Mouse (Mus musculus) forebrain, embryonic 11.5 days (tissue): Measurements from ENCODE around the gene Slc22a23. TPM values are rescaled to one million over a fixed set of nuclear protein-coding genes. Genes with fewer than 3 reads are reported as not detected.

ENCODE experiments used
- ATAC-seq: fragments of 200-750 bp; cut with Nextera tagmentation; replicated peaks from 2 replicates; pipeline ENCODE4 v1.8.0; 2017; ENCODE audit warnings: moderate TSS enrichment; ENCODE audit not compliant: low FRiP score
- DNase-seq: peaks from one replicate; pipeline ENCODE4 v3.0.0-alpha.2; 2017; ENCODE audit warnings: low spot score
- H3K27ac ChIP-seq: fragments of 300-500 bp; sonication (generic); 2 replicates; pipeline ENCODE4 v1.5.1; 2014; ENCODE audit warnings: low read depth, low read length
- H3K27me3 ChIP-seq: fragments of 300-500 bp; sonication (generic); 2 replicates; pipeline ENCODE4 v1.6.1; 2014; ENCODE audit warnings: mild to moderate bottlenecking, low read length, mixed read lengths; ENCODE audit not compliant: control insufficient read depth, insufficient read depth
- H3K36me3 ChIP-seq: fragments of 300-500 bp; sonication (generic); 2 replicates; pipeline ENCODE4 v1.6.1; 2014; ENCODE audit warnings: mild to moderate bottlenecking, low read length, moderate library complexity, mixed read lengths; ENCODE audit not compliant: control insufficient read depth, insufficient read depth
- H3K4me1 ChIP-seq: fragments of 300-500 bp; sonication (generic); replicated peaks from 2 replicates; pipeline ENCODE4 v1.6.1; 2014; ENCODE audit warnings: low read length, mixed read lengths; ENCODE audit not compliant: control insufficient read depth, insufficient read depth
- H3K4me2 ChIP-seq: fragments of 300-500 bp; sonication (generic); 2 replicates; pipeline ENCODE4 v1.6.1; 2014; ENCODE audit warnings: low read depth, mild to moderate bottlenecking, low read length, moderate library complexity, mixed read lengths; ENCODE audit not compliant: severe bottlenecking
- H3K4me3 ChIP-seq: fragments of 300-500 bp; sonication (generic); 2 replicates; pipeline ENCODE4 v1.5.1; 2014; ENCODE audit warnings: low read depth, low read length
- H3K9ac ChIP-seq: fragments of 300-500 bp; sonication (generic); 2 replicates; pipeline ENCODE4 v1.6.1; 2014; ENCODE audit warnings: low read length
- H3K9me3 ChIP-seq: fragments of 300-500 bp; sonication (generic); 2 replicates; pipeline ENCODE4 v1.6.1; 2016; ENCODE audit warnings: low read length, mixed read lengths; ENCODE audit not compliant: control insufficient read depth
- WGBS: fragments of 180-500 bp; shearing (Covaris S2); extraction: QIAGEN DNeasy Blood & Tissue Kit; methylation state at CpG from one replicate; pipeline ENCODE4 v1.1.7; 2014; 5-methylcytosine and 5-hydroxymethylcytosine counted together
- polyA plus RNA-seq: library from polyadenylated mRNA; unstranded; fragments of >200 nt; fragmentation: Nextera tagmentation; extraction: Ambion mirVana; gene quantifications from 2 replicates; pipeline ENCODE4 v1.2.1, GENCODE M21; 2014

Slc22a23 gene
- polyA plus RNA-seq, 1 experiment from 2014 or later: 16.9 TPM

DNA sequence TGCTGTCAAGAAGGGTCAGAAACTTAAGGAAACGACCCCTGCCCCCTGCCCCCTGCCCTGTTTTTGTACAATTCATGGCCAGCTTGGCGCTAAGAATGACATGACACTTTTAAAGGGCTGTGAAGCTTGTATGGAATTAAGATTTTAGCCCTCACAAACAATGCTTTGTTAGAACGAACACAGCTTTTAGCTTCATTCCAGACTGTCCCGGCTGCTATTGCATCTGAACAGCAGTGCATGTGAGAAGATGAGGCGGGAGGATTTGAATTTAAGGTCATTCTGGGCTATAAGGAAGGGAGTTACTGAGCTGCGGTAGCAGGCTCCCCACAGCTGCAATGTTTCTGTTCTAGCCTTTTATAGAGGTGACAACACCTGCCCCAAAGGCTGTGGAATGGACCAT lies 96.9 kb downstream of the Slc22a23 start:
- peak overlapping the region; percentile 40 for H3K4me2 ChIP-seq
- peak overlapping the region; percentile 94 for H3K27ac ChIP-seq
- H3K9ac ChIP-seq: peak overlapping the region; percentile 54
- DNase-seq (no peak), ATAC-seq (no peak)
- no peaks in the 10 kb centered on the region for H3K36me3 ChIP-seq
- peaks cover 19% of the 10 kb centered on the region for H3K4me1 ChIP-seq
- no peak overlapping the region for H3K4me3 ChIP-seq
- WGBS: 7% methylated on average over 6 of the region's 6 CpGs
- no peaks in the 10 kb centered on the region for H3K27me3 ChIP-seq
- no peaks in the 10 kb centered on the region for H3K9me3 ChIP-seq

DNA sequence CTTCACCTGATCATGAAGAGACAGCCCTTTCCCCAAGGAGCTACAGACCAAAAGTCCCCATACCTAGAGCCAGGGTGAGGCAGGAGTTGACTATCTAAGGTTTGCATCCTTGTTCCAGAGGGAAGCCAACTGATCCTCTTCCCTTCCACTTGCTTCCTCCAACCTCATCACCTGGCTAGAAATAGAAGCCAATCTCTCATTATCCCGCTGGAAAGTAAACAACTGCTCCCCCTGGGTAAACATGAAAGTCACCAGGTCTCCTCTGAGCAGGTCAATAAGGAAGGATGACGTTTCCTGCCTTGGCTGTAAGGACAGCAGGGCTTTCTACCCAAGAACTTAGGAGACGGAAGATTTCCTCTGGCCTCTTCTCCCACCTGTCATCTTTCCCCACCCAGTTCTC lies 98.2 kb downstream of the Slc22a23 start:
- Histone ChIP-seq H3K27ac (no peak overlapping the region), H3K9me3 (no peaks in the 10 kb centered on the region), H3K27me3 (no peaks in the 10 kb centered on the region), H3K9ac (no peak overlapping the region), H3K4me2 (no peak overlapping the region), H3K4me1 (peaks cover 20% of the 10 kb centered on the region), H3K4me3 (no peak overlapping the region), H3K36me3 (no peaks in the 10 kb centered on the region)
- ATAC-seq: no peak
- DNase-seq: no peak
- 79% methylated on average over 3 of the region's 3 CpGs for WGBS

DNA sequence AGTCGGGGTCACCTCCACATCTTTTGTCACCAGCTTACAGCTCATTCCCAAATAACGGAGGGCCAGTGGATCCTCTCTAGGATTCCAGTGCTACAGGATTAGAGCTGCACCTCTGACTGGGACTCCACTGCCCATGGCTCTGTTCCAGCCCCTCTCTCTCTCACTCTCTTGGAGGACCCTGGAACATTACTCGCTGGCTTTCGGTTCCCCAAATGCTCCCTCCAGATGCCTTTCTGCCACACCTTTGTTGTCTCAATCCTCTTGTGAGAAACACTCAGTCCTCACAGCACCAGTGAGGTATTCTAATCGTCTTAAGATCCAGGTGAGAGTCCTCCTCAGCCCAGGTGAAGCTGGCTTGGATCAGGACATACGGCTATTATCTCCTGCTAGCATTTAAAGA lies 99.8 kb downstream of the Slc22a23 start:
- 67% methylated on average over 6 of the region's 6 CpGs for WGBS
- Histone ChIP-seq H3K36me3 (no peaks in the 10 kb centered on the region), H3K27ac (peak overlapping the region; percentile 25; the same call in 1 of the 2 replicates), H3K4me3 (no peak overlapping the region), H3K27me3 (no peaks in the 10 kb centered on the region), H3K4me2 (no peak overlapping the region), H3K9me3 (no peaks in the 10 kb centered on the region), H3K4me1 (peaks cover 25% of the 10 kb centered on the region), H3K9ac (no peak overlapping the region)
- ATAC-seq (no peak), DNase-seq (no peak)

DNA sequence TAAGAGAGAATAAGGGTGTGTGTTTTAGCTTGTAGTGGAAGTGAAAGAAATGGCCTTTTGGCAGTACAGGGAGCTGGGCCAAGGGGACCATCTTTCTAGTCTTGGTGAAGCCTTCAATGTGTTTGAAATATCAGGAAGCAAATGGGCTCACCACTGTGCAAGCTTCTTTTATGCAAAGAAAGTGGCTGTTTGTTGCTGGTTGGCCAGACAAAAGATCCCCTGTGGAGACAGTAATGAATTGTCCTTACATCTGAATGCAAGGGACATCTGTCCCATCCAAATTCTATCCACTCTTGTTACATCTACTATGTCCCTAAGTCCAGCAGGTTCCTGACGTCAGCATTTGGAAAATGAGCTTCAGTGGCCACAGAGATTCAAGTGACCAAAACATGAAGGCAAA lies 100.8 kb downstream of the Slc22a23 start:
- WGBS: 11% methylated on average over 1 of the region's 1 CpGs
- H3K27ac ChIP-seq: no peak overlapping the region
- no peak overlapping the region for H3K9ac ChIP-seq
- no peaks in the 10 kb centered on the region for H3K27me3 ChIP-seq
- ATAC-seq (no peak), DNase-seq (no peak)
- no peak overlapping the region for H3K4me3 ChIP-seq
- no peak overlapping the region for H3K4me2 ChIP-seq
- peaks cover 24% of the 10 kb centered on the region for H3K4me1 ChIP-seq
- H3K36me3 ChIP-seq: no peaks in the 10 kb centered on the region
- no peaks in the 10 kb centered on the region for H3K9me3 ChIP-seq

DNA sequence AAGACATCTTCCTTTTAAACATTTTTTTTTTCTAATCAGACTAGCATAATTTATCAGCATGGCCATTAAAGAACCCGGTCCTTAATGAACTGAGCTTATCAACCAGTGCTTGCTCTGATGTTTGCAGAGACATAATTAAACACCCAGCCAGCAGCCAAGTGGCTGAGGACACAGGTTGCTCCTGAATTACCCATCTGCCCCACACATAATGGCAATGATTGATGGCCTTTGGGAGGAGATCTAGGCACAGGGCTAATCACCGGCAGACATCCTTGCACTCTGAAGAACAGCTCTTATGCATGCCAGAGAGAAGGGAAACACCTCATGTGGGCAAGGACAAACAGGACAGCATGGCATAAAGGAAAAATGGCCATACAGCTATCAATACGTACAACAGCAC lies 102.8 kb downstream of the Slc22a23 start:
- Histone ChIP-seq H3K4me1 (peaks cover 32% of the 10 kb centered on the region), H3K27me3 (no peaks in the 10 kb centered on the region), H3K9ac (no peak overlapping the region), H3K36me3 (no peaks in the 10 kb centered on the region), H3K9me3 (no peaks in the 10 kb centered on the region), H3K4me2 (no peak overlapping the region), H3K27ac (no peak overlapping the region), H3K4me3 (no peak overlapping the region)
- ATAC-seq (no peak), DNase-seq (no peak)
- WGBS: 48% methylated on average over 3 of the region's 3 CpGs

DNA sequence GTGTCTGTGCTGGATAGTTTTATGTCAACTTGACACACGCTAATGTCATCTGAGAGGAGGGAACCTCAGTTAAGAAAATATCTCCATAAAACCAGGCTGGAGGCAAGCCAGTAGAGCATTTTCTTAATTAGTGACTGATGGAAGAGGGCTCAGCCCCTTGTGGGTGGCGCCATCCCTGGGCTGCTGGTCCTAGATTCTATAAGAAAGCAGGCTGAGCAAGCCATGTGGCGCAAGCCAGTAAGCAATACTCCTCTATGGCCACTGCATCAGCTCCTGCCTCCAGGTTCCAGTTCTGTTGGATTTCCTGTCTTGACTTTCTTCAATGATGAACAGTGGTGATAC lies 104.9 kb downstream of the Slc22a23 start:
- Histone ChIP-seq H3K4me2 (no peak overlapping the region), H3K9ac (no peak overlapping the region; the same call in 1 of the 2 replicates), H3K9me3 (no peaks in the 10 kb centered on the region), H3K27ac (peak overlapping the region; percentile 93), H3K4me1 (peaks cover 30% of the 10 kb centered on the region), H3K27me3 (no peaks in the 10 kb centered on the region), H3K36me3 (no peaks in the 10 kb centered on the region), H3K4me3 (no peak overlapping the region)
- WGBS: 27% methylated on average over 3 of the region's 3 CpGs
- DNase-seq (peak; percentile 58), ATAC-seq (peak; percentile 42; the same call in 1 of the 2 replicates)

DNA sequence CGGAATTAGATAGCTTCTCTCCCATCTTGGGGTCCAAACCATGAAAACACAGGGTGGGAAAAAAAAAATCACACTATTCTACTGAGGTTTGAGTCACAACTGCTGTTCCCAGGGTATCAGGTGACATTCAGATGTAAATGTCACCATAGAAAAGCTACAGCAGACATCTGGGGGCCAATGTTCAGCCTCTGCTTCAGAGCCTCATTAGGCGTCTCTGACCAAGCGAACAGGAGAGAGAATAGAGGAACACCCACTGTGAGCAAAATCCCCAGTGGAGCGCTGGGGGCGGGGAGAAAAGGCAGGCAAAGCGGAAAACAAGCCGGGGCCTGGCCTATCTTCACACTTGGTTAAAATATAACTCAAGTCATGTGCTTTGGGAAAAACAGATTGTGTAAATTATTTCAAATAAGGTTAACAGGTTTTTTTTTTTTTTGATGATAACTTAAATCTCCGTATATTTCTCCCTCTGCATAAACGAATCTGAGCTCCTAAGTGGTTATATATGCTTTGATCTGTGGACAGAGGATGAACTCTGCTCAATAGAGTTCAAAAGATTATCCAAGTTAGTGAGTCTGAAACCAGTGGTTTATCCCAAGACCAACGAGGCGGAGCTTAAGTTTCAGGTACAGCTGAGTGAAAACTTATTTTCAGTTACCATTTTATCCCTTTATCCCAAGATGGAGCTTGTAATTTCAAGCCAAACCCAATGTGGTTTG lies 105.5 kb downstream of the Slc22a23 start:
- DNase-seq (peak; percentile 86), ATAC-seq (peak; percentile 84)
- peak overlapping the region; percentile 30; the same call in 1 of the 2 replicates for H3K9ac ChIP-seq
- no peak overlapping the region for H3K4me3 ChIP-seq
- H3K4me2 ChIP-seq: peak overlapping the region; percentile 40; the same call in 1 of the 2 replicates
- 6% methylated on average over 11 of the region's 11 CpGs for WGBS
- no peaks in the 10 kb centered on the region for H3K36me3 ChIP-seq
- no peaks in the 10 kb centered on the region for H3K27me3 ChIP-seq
- no peaks in the 10 kb centered on the region for H3K9me3 ChIP-seq
- peaks cover 30% of the 10 kb centered on the region for H3K4me1 ChIP-seq
- H3K27ac ChIP-seq: peak overlapping the region; percentile 93

DNA sequence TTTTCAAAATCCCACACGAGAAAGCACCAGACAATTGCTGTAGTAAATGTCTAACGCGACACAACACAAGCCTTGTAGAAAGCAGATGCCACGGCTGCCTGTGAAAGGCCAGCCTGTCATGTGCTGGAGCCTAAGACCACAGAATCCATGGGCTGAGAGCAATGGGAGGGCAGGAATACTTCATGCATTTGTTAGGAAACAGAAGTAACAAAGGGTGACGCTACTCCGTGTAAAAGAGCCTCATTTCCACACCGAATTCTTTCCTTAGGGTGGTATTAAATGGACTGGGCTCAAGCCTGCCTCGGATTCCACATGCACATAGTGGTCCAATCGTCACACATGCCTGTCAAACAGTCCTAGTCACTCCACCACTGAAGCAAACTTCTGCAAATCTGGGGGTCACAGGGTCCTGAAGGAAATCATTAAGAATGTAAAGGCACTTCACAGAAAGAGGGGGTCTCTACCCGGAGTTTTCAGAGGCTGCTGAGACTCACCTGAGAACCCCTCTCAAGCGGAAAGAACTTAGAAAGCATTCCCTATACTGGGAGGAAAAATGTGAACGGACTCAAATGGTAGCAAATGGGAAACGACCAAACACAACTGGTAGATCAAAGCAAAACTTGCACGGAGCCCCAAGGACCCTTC lies 106.2 kb downstream of the Slc22a23 start:
- ATAC-seq (peak; percentile 74), DNase-seq (peak; percentile 59)
- Histone ChIP-seq H3K27ac (peak overlapping the region; percentile 93), H3K27me3 (no peaks in the 10 kb centered on the region), H3K4me3 (peak overlapping the region; percentile 0; the same call in 1 of the 2 replicates), H3K4me2 (peak overlapping the region; percentile 40), H3K36me3 (no peaks in the 10 kb centered on the region), H3K4me1 (peaks cover 30% of the 10 kb centered on the region), H3K9me3 (no peaks in the 10 kb centered on the region), H3K9ac (peak overlapping the region; percentile 30; the same call in 1 of the 2 replicates)
- WGBS: 5% methylated on average over 14 of the region's 14 CpGs
